Mouse (Mus musculus): ENCODE data around the gene Urb1. TPM values are rescaled to one million over a fixed set of nuclear protein-coding genes. Genes with fewer than 3 reads are reported as not detected.

The Urb1 gene
- polyA plus RNA-seq, 1 experiment, result 6.9 TPM

GRCm38 (mm10) chr16:90785257-90785656 lies 25.0 kb downstream of the Urb1 start:
- TF ChIP-seq POLR2A (IDR thresholded peaks at IDR 0.05; ENCODE audit: extremely low read depth, insufficient read depth, low read length), result no peak
- no peak for TF ChIP-seq CTCF (IDR thresholded peaks at IDR 0.05; ENCODE audit: extremely low read depth, insufficient read depth, low read length)
- Histone ChIP-seq H3K27ac (ENCODE audit: insufficient read depth, low read length) (no peak overlapping the region), H3K4me1 (ENCODE audit: control insufficient read depth, insufficient read depth, low read length) (peaks cover 3% of the 10 kb centered on the region), H3K4me3 (ENCODE audit: insufficient read depth, low read length) (no peak overlapping the region)

DNA sequence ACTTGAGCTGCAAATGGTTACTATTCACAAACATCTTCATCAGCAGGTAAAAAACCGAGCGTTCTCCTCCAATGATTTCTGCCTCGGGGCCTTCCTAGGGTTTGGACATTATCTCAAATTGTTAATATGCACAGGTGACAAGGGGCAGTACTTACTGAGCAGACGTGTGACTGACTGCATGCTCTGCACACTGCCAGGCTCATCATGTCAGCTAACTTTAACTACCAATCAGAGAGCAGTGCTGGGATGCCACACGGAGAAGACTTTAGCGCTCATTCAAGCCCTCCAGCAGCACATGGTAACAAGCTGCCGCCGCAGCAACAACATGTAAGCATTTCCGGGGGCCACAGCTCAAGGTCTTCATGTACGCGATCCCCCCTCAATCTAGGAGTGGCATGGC lies 26.9 kb downstream of the Urb1 start:
- TF ChIP-seq POLR2A (IDR thresholded peaks at IDR 0.05; ENCODE audit: extremely low read depth, insufficient read depth, low read length), result no peak
- Histone ChIP-seq H3K4me3 (ENCODE audit: insufficient read depth, low read length) (no peak overlapping the region), H3K27ac (ENCODE audit: insufficient read depth, low read length) (no peak overlapping the region), H3K4me1 (ENCODE audit: control insufficient read depth, insufficient read depth, low read length) (peaks cover 3% of the 10 kb centered on the region)

DNA sequence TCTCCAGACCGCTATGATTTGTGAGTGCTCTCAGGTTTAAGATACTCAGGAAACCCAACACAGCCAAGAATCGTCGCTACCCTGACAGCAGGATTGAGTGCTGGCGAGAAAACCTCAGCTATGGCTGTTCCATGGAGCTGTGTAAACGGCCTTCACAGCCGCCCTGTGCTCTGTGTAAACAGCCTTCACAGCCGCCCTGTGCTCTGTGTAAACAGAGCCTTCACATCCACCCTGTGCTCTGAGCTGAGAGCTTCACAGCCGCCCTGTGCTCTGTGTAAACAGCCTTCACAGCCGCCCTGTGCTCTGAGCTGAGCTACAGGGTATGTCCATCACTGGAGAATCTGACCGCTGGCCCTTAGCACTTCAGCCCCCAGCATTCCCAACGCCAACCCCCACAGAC lies 30.4 kb downstream of the Urb1 start:
- no peaks in the 10 kb centered on the region; the same call in 1 of the 2 replicates for H3K4me1 ChIP-seq (ENCODE audit: control insufficient read depth, insufficient read depth, low read length)
- H3K4me3 ChIP-seq (ENCODE audit: insufficient read depth, low read length), result no peak overlapping the region
- no peak overlapping the region for H3K27ac ChIP-seq (ENCODE audit: insufficient read depth, low read length)
- TF ChIP-seq CTCF (IDR thresholded peaks at IDR 0.05; ENCODE audit: extremely low read depth, insufficient read depth, low read length) (no peak), POLR2A (IDR thresholded peaks at IDR 0.05; ENCODE audit: extremely low read depth, insufficient read depth, low read length) (no peak)

- Histone ChIP-seq H3K4me3 (ENCODE audit: insufficient read depth, low read length) (no peak overlapping the region), H3K4me1 (ENCODE audit: control insufficient read depth, insufficient read depth, low read length) (no peaks in the 10 kb centered on the region), H3K27ac (ENCODE audit: insufficient read depth, low read length) (no peak overlapping the region)
- no peak for TF ChIP-seq POLR2A (IDR thresholded peaks at IDR 0.05; ENCODE audit: extremely low read depth, insufficient read depth, low read length)
Measured at GRCm38 (mm10) chr16:90775946-90776520, 34.2 kb downstream of the Urb1 start.

DNA sequence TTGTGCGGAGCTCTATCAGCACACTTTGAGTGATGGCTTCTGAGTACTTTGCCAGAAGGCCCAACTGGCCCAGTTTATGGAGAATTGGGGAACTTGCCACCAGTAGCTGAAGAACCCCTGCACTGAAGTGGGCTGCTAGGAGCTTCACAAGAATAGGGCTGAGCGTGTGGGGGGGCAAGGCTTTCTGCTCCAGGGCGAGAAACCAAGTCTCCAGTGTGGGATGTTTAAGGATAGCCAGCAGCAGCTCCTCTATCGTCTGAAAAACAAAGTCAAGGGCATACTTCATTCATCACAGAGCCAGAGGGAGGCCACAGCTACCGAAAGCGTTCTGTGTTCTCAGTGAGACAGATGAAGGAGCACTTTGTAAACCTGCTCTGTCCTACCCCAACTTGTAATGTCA lies 35.6 kb downstream of the Urb1 start:
- H3K4me3 ChIP-seq (ENCODE audit: insufficient read depth, low read length), result no peak overlapping the region
- H3K27ac ChIP-seq (ENCODE audit: insufficient read depth, low read length), result no peak overlapping the region
- no peak for TF ChIP-seq CTCF (IDR thresholded peaks at IDR 0.05; ENCODE audit: extremely low read depth, insufficient read depth, low read length)
- no peak for TF ChIP-seq POLR2A (IDR thresholded peaks at IDR 0.05; ENCODE audit: extremely low read depth, insufficient read depth, low read length)
- H3K4me1 ChIP-seq (ENCODE audit: control insufficient read depth, insufficient read depth, low read length), result no peaks in the 10 kb centered on the region

GRCm38 (mm10) chr16:90774216-90774615 lies 36.0 kb downstream of the Urb1 start:
- Histone ChIP-seq H3K4me1 (ENCODE audit: control insufficient read depth, insufficient read depth, low read length) (no peaks in the 10 kb centered on the region), H3K4me3 (ENCODE audit: insufficient read depth, low read length) (no peak overlapping the region), H3K27ac (ENCODE audit: insufficient read depth, low read length) (no peak overlapping the region)
- no peak for TF ChIP-seq CTCF (IDR thresholded peaks at IDR 0.05; ENCODE audit: extremely low read depth, insufficient read depth, low read length)
- TF ChIP-seq POLR2A (IDR thresholded peaks at IDR 0.05; ENCODE audit: extremely low read depth, insufficient read depth, low read length), result no peak

DNA sequence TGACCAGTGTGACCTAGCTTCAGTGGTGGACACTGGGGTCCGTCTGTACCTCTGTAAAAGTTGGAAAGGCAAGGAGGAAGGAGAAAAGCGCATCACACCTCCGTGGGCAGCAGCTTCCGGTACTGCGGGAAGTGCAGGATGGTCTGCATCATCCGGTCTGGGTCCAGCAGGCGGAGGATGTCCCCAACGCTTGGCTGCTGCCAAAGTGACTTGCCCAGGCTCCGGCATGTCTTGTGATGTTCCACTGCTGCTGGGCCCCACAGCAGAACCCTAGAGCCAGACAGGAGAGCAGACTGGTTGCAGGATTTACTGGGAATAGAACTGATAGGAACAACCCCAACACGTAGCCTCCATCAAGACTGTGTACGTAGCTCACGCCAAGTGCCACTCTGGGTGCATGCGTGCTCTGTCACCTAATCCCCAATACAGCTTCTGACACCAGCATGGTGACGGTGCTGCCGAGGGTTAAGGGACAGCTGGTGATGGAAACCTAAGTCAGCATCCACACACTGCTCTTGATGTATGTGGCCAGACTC lies 43.2 kb downstream of the Urb1 start:
- H3K4me3 ChIP-seq (ENCODE audit: insufficient read depth, low read length), result no peak overlapping the region
- H3K27ac ChIP-seq (ENCODE audit: insufficient read depth, low read length), result no peak overlapping the region
- no peak for TF ChIP-seq CTCF (IDR thresholded peaks at IDR 0.05; ENCODE audit: extremely low read depth, insufficient read depth, low read length)
- TF ChIP-seq POLR2A (IDR thresholded peaks at IDR 0.05; ENCODE audit: extremely low read depth, insufficient read depth, low read length), result no peak

GRCm38 (mm10) chr16:90765195-90765877 lies 44.9 kb downstream of the Urb1 start:
- TF ChIP-seq POLR2A (IDR thresholded peaks at IDR 0.05; ENCODE audit: extremely low read depth, insufficient read depth, low read length), result no peak
- TF ChIP-seq CTCF (IDR thresholded peaks at IDR 0.05; ENCODE audit: extremely low read depth, insufficient read depth, low read length), result no peak
- Histone ChIP-seq H3K27ac (ENCODE audit: insufficient read depth, low read length) (no peak overlapping the region), H3K4me1 (ENCODE audit: control insufficient read depth, insufficient read depth, low read length) (no peaks in the 10 kb centered on the region), H3K4me3 (ENCODE audit: insufficient read depth, low read length) (no peak overlapping the region)

More for the DNA sequence above, 43.2 kb downstream of the Urb1 start:
- no peaks in the 10 kb centered on the region for H3K4me1 ChIP-seq (ENCODE audit: control insufficient read depth, insufficient read depth, low read length)

DNA sequence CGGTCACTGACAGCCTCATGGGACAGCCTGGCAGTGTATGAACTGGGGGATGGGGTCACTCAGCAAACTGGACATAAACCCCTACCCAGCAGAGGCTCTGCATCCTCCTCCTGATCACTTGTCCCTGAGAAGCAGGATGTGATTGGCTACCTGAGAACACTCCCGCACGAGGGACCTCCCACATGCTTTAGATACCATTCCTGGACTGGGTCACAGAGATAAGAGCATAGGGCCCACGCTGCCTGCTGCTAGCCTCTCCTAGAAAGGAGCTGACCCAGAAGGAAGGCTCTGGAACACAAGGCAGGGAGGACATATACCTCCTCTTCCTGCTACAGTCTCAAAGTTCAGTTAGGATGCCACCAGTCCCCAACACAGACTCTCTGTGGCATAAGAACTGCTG lies 49.7 kb downstream of the Urb1 start:
- Histone ChIP-seq H3K4me1 (ENCODE audit: control insufficient read depth, insufficient read depth, low read length) (no peaks in the 10 kb centered on the region), H3K4me3 (ENCODE audit: insufficient read depth, low read length) (no peak overlapping the region), H3K27ac (ENCODE audit: insufficient read depth, low read length) (no peak overlapping the region)
- no peak for TF ChIP-seq POLR2A (IDR thresholded peaks at IDR 0.05; ENCODE audit: extremely low read depth, insufficient read depth, low read length)
- no peak for TF ChIP-seq CTCF (IDR thresholded peaks at IDR 0.05; ENCODE audit: extremely low read depth, insufficient read depth, low read length)

GRCm38 (mm10) chr16:90759335-90759734 lies 50.9 kb downstream of the Urb1 start:
- no peak overlapping the region for H3K27ac ChIP-seq (ENCODE audit: insufficient read depth, low read length)
- no peak for TF ChIP-seq POLR2A (IDR thresholded peaks at IDR 0.05; ENCODE audit: extremely low read depth, insufficient read depth, low read length)
- no peak for TF ChIP-seq CTCF (IDR thresholded peaks at IDR 0.05; ENCODE audit: extremely low read depth, insufficient read depth, low read length)
- H3K4me3 ChIP-seq (ENCODE audit: insufficient read depth, low read length), result no peak overlapping the region
- H3K4me1 ChIP-seq (ENCODE audit: control insufficient read depth, insufficient read depth, low read length), result no peaks in the 10 kb centered on the region

All from cortical plate, adult 2 months (tissue).